Mouse (Mus musculus) E14TG2a.4 (cell line): Measurements from ENCODE around the gene Ubc.

Source experiments
- CTCF ChIP-seq: conservative IDR thresholded peaks from 2 replicates; pipeline ENCODE4 v1.5.1; 2014; ENCODE audit warnings: low read length
- NANOG ChIP-seq: IDR thresholded peaks from 2 replicates; pipeline ENCODE4 v1.6.1; 2014; ENCODE audit warnings: borderline replicate concordance, low read length, mixed read lengths

DNA sequence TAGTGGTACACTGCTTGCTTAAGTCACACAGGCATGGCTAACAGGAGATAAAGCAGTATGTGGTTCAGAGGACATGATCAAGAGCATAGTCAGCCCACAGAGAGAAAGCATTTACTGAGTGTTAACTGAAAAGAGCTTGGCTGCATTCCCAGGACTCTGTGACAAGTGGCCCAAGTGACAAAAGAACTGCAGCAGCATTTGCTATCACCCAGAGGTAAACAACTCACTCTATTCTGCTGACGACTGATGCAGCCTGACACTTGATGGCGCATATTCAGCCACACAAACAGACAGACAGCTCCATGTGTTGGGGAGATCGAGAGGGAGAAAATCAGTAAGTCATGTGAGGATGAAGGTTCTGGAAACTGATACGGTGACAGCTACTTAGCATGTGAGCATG, 23.8 kb upstream of the Ubc start:
- TF ChIP-seq CTCF (no peak), NANOG (no peak)
